Mouse (Mus musculus): ENCODE data around the gene Tbk1.

DNA sequence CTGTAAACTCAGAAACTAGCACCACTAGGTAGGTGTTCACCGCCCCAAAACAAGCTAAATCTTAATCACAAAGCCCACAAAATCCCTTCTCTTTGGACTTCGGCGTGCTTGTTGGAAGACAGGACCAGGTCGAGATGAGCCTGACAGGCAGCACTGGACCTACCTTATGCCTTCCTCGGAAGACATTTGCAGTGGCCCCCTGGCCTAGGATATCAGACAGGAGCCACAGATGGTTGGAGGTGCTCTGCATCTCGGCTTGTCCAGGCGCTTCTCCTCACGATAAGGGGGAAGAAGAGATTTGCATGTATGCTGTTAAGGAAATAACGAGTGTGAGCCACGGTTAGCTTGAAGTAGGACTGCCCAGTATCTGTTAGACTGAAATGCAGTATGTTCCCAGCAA lies 2.6 kb downstream of the Tbk1 start:
- TF ChIP-seq TAL1 (IDR thresholded peaks at IDR 0.05; ENCODE audit: low read length) (no peak), GATA1 (IDR thresholded peaks at IDR 0.05; ENCODE audit: low read length) (no peak)
